Mouse (Mus musculus): Measurements from ENCODE around the gene Pdcd7. TPM values are rescaled to one million over a fixed set of nuclear protein-coding genes. Genes with fewer than 3 reads are reported as not detected.

Gene Pdcd7
- polyA plus RNA-seq, 1 experiment: 15.3 TPM

DNA sequence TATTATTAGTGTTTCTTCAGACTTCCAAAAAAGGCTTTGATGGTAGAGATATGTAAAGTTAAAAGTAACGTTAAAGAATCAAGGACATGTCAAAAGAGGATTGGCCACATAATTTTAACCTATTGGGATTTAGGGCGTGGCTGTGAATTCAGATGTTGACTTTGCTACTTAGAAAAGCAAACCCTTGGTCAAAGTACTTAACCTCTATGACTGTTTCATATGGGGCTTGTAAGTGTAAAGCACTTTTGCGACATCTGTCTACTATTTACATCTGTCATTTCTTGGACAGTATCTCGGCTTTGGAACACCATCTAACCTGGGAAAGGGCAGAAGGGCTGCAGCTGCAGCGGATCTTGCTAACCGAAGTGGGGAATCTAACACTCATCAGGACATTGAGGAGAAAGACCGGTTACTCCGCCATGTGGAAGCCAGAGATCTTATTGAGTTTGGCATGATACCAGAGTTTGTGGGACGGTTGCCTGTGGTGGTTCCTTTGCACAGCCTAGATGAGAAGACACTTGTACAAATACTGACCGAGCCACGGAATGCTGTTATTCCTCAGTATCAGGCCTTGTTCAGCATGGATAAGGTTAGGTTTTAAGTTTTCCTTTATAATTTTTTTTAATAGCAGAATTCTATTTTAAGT, 23.5 kb upstream of the Pdcd7 start:
- no peak for DNase-seq (ENCODE audit: low read depth)
- TF ChIP-seq CTCF (IDR thresholded peaks at IDR 0.05; ENCODE audit: borderline replicate concordance, extremely low read depth, insufficient read depth, insufficient read length): no peak
- TF ChIP-seq POLR2A (IDR thresholded peaks at IDR 0.05; ENCODE audit: borderline replicate concordance, extremely low read depth, insufficient read depth, insufficient read length, poor library complexity, severe bottlenecking): no peak

DNA sequence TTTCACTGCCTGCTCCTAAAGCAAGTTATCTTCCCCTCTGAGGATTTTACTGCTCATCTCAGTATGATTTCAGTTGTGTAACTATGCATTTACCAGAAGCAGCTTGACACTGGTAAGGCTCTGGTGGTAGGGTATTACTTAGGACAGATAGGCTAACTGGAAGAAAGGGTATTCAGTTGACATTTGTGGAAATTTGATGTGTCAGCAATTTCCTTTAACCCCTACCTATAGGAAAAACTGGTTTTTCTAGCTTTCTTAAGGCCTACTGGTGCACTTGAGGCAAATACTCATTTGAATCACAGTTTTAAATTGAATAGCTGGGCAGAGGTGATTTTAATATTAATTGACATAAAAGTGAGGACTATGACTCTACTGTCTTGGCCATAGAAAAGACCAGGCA, 19.9 kb upstream of the Pdcd7 start:
- no peak for TF ChIP-seq POLR2A (IDR thresholded peaks at IDR 0.05; ENCODE audit: borderline replicate concordance, extremely low read depth, insufficient read depth, insufficient read length, poor library complexity, severe bottlenecking)
- no peak for TF ChIP-seq CTCF (IDR thresholded peaks at IDR 0.05; ENCODE audit: borderline replicate concordance, extremely low read depth, insufficient read depth, insufficient read length)
- DNase-seq (ENCODE audit: low read depth): no peak

DNA sequence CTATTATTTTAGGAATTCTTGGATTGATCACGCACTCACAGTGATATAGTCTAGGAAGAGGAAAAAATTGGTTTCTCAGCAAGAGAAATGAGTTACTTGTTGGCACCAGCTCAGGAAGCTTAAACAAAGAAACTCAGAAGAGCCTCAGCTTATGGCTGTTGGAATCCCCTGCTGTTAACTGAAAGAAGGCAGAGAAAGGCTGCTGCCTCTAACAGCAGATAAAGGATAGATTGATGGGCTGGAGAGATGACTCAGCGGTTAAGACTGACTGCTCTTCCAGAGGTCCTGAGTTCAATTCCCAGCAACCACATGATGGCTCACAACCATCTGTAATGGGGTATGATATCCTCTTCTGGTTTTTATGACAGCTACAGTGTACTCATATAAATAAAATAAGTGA, 18.5 kb upstream of the Pdcd7 start:
- TF ChIP-seq POLR2A (IDR thresholded peaks at IDR 0.05; ENCODE audit: borderline replicate concordance, extremely low read depth, insufficient read depth, insufficient read length, poor library complexity, severe bottlenecking): no peak
- TF ChIP-seq CTCF (IDR thresholded peaks at IDR 0.05; ENCODE audit: borderline replicate concordance, extremely low read depth, insufficient read depth, insufficient read length): no peak
- no peak for DNase-seq (ENCODE audit: low read depth)

DNA sequence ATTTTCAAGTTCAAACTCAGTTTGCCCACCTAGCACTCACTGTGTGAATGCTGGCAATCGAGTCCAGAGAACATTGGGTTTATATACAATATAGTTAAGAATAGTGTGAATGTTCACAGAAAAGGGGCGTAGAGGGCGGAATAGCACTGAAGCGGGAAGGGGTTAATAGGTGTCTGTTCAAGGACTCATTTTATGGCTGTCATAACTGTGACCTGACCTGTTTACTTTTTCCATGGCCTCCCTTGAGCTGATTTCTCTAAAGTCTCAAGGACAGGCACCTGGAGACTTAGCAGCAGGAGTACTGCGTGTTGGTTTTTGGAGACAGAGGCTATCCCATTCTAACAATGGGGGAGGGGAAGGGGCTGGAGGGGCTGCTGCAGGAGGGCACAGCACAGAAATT, 11.9 kb upstream of the Pdcd7 start:
- DNase-seq (ENCODE audit: low read depth): no peak
- no peak for TF ChIP-seq POLR2A (IDR thresholded peaks at IDR 0.05; ENCODE audit: borderline replicate concordance, extremely low read depth, insufficient read depth, insufficient read length, poor library complexity, severe bottlenecking)
- TF ChIP-seq CTCF (IDR thresholded peaks at IDR 0.05; ENCODE audit: borderline replicate concordance, extremely low read depth, insufficient read depth, insufficient read length): no peak

DNA sequence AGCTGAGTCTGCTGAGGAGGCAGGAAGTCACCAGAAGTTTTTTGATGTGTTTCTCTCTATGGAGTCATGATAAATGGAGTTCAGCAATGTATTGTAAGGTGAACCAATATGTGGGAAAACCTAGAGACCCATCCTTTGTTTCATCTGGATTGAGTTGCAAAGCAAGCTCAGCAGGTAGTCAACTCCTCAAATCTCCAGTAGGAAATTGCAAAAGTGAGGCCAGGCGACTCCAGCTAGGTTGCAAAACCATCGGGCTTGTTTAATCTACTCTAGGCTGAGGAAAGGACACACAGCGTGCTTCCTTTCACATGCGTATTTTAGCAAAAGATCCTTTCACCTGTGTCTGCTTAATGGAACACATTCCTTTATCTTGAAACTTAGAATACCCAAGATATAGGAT, 6.8 kb upstream of the Pdcd7 start:
- no peak for DNase-seq (ENCODE audit: low read depth)

DNA sequence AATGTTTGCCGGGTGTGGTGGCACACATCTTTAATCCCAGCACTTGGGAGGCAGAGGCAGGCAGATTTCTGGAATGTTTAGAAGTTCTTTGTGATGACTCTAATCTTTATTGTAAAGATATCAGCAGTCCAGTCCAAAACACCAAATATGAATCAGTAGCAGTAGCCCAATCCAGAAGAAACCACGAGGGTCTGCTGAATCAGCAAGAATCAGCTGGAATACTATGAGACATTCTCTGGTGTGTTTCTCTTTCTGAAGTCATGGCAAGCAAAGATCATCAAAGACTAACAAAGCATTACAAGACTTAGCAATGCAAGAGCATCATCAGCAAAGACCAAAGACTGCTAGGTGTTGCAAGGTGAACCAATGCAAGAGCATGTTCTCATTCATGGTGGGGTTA, 5.5 kb upstream of the Pdcd7 start:
- TF ChIP-seq POLR2A (IDR thresholded peaks at IDR 0.05; ENCODE audit: borderline replicate concordance, extremely low read depth, insufficient read depth, insufficient read length, poor library complexity, severe bottlenecking) (no peak), CTCF (IDR thresholded peaks at IDR 0.05; ENCODE audit: borderline replicate concordance, extremely low read depth, insufficient read depth, insufficient read length) (no peak)
- DNase-seq (ENCODE audit: low read depth): no peak

More for the DNA sequence above, 6.8 kb upstream of the Pdcd7 start:
- TF ChIP-seq POLR2A (IDR thresholded peaks at IDR 0.05; ENCODE audit: borderline replicate concordance, extremely low read depth, insufficient read depth, insufficient read length, poor library complexity, severe bottlenecking) (no peak), CTCF (IDR thresholded peaks at IDR 0.05; ENCODE audit: borderline replicate concordance, extremely low read depth, insufficient read depth, insufficient read length) (no peak)

DNA sequence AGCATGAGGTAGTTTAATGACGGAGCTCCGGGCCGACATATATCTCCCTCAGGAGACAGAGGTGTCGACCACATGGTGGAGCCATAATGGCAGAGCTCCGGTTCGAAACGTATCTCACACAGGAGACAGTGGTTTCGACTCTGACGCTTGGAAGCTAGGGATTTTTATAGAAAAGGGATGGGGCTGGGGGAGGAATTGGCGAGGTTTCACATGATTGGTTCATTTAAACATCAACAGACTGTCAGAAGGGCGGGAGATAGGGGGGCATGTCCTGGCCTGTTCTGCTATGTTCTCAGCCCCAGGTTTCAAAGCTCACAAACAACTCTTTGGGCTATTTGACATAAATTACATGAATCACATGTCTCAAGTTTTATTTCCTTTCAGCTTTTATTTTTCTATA, 465 bp upstream of the Pdcd7 start:
- DNase-seq (ENCODE audit: low read depth): peak; percentile 26

DNA sequence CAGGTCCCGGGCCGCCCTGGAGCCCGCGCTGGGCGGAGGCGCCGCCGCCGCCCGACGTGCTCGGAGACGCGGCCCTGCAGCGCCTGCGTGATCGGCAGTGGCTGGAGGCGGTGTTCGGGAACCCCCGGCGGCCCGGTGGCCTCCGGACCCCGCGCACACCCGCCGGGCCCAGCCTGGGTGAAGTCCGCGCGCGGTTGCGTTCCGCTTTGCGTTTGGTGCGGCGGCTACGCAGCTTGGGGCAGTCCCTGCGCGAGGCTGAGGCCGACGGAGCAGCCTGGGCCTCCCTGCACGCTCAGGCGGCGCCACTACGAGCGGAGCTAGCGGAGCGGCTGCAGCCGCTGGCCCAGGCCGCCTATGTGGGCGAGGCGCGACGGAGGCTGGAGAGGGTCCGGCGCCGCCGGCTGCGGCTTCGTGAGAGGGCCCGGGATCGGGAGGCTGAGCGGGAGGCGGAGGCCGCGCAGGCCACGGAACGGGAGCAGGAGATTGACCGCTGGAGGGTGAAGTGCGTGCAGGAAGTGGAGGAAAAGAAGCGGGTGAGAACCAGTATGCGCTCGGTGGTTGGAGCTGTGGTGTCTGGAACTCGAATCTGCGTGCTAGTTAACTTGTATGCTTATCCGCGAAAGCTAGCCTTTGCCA, 690 bp downstream of the Pdcd7 start:
- DNase-seq (ENCODE audit: low read depth): peak; percentile 42
- TF ChIP-seq CTCF (IDR thresholded peaks at IDR 0.05; ENCODE audit: borderline replicate concordance, extremely low read depth, insufficient read depth, insufficient read length) (no peak), POLR2A (IDR thresholded peaks at IDR 0.05; ENCODE audit: borderline replicate concordance, extremely low read depth, insufficient read depth, insufficient read length, poor library complexity, severe bottlenecking) (no peak)

DNA sequence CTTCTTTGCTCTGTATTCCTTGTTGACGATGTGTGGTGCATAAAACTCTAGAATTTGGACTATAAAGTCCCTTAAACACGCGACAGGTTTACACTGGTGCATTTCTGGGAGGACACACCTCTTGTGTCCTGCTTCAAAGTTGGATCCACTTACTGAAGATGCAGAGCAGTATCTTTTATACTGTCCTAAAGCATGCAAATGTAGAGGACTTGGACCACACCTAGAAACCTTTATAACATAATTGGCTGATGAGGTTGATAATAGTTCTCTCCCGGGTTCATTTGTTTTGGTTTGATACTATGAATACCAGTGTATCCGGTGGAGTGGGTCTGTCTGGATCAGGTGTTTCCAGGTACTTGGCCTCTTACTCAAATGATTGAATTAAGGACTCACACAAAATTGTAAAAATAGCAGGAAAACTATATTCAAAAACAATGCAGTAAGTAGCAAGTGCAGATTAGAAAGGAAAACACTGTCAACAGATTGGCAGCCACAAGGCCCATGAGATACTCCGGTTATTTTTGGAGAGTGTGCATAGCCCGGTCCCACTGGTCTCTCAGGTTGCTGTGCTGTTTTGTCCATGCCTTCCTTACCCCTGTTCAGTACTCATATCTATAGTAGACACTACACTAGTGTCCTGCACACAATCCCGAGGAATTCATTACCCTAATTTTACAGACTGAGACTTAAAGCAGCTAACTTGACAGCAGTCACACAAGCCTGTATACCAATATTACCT, 1.4 kb downstream of the Pdcd7 start:
- DNase-seq (ENCODE audit: low read depth): no peak

DNA sequence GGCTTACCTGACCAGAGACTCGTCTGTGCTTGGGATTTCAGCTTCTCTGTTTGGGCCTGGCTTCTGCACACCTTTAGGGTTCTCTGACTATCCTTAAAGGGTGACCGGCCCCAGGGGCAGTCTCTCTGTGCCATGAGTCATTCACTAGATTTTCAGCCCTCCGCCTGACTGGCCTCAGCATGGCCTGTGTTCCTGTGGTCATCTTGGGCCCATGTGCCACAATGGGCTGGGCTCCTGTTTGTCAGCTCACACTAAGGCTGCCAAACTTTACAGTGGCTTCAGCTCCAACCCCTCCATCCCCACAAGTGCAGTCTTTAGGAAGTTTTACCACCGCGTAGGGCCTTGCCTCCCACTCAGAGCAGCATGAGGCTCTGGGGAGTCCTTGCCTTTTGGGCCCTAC, 7.3 kb downstream of the Pdcd7 start:
- TF ChIP-seq POLR2A (IDR thresholded peaks at IDR 0.05; ENCODE audit: borderline replicate concordance, extremely low read depth, insufficient read depth, insufficient read length, poor library complexity, severe bottlenecking): no peak
- TF ChIP-seq CTCF (IDR thresholded peaks at IDR 0.05; ENCODE audit: borderline replicate concordance, extremely low read depth, insufficient read depth, insufficient read length): no peak
- no peak for DNase-seq (ENCODE audit: low read depth)

More for the DNA sequence above, 1.4 kb downstream of the Pdcd7 start:
- TF ChIP-seq POLR2A (IDR thresholded peaks at IDR 0.05; ENCODE audit: borderline replicate concordance, extremely low read depth, insufficient read depth, insufficient read length, poor library complexity, severe bottlenecking): no peak
- no peak for TF ChIP-seq CTCF (IDR thresholded peaks at IDR 0.05; ENCODE audit: borderline replicate concordance, extremely low read depth, insufficient read depth, insufficient read length)

DNA sequence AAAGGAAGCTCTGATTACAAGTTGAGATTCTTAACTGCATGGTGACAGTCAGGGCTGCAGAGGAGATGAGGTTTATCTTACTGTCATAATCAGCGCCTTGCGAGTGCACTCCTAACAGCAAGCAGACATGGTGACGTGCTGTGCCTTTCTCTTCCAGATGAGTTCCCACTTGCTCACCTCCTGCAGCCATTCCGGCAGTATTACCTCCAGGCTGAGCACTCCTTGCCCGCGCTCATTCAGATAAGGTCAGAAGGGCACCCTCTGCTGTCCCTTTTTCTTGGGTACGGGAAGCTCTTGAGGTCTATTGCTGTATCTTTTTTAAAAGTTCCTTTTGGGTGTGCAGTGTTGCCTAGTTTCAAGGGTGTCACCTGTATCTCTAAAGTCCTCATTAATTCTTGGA, 10.7 kb downstream of the Pdcd7 start:
- TF ChIP-seq POLR2A (IDR thresholded peaks at IDR 0.05; ENCODE audit: borderline replicate concordance, extremely low read depth, insufficient read depth, insufficient read length, poor library complexity, severe bottlenecking): no peak
- no peak for TF ChIP-seq CTCF (IDR thresholded peaks at IDR 0.05; ENCODE audit: borderline replicate concordance, extremely low read depth, insufficient read depth, insufficient read length)
- DNase-seq (ENCODE audit: low read depth): no peak

DNA sequence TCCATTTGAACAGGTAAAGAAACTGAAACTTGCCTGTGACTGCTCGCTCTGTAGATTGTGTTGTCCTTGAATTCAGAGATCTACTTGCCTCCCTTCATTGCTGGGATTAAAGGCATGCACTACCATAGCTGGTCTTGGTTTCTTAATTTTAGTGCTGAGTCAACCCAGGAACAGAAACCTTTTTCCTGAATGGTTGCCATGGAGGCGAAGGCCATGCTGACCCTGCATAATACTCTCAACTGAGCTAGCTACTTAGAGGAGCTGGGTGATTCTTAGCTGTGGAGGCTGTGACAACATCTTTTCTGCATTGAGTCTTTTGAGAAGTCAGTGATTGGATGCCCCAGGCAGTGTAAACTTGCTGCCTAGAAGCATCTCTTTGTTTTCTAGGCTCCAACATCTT, 11.1 kb downstream of the Pdcd7 start:
- no peak for DNase-seq (ENCODE audit: low read depth)
- TF ChIP-seq POLR2A (IDR thresholded peaks at IDR 0.05; ENCODE audit: borderline replicate concordance, extremely low read depth, insufficient read depth, insufficient read length, poor library complexity, severe bottlenecking) (no peak), CTCF (IDR thresholded peaks at IDR 0.05; ENCODE audit: borderline replicate concordance, extremely low read depth, insufficient read depth, insufficient read length) (no peak)
